Mouse (Mus musculus) lung, postnatal 10 days (tissue): ENCODE data around the gene Padi3.

ENCODE experiments used
- DNase-seq: peaks from one replicate; pipeline ENCODE4 v3.0.0; 2021

Padi3 gene

DNA sequence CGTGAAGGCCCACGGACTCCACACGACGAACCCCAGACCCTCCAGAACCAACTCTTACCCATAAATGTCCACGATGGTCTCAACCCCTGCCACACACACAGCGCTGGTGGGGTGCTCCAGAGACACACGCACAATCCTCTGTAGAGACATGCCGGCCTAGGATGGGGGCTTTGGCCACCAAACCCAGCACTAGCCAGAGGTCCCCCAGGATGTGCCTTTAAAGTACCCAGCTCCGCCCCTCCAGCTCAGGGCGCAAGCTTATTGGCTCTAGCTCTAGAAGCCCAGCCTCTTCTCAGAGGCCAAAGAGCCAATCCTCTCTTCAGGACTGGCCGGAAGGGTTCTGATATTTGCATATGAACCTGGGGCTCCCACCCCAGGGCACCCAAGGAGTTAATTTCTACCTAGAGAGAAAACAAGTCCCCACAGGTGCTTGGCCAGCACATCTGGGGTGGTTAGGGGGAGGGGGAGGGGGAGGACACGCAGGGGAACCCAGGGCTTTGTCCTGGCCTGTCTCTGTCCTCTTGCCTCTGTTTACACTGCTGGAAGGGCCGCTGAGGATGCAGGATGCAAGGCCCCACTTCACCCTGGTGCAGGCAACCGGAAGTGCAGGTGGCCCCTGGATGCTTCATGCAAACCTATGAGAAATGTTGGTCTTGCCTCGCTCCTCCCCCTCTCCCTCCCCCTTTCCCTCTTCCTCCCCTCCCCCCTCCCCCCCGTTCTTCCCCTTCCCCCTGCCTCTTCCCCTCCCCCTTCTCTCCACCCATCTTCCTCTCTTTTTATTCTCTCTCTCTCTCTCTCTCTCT is at the start of gene Padi3:
Gene Padi3, minus strand, starts transcription at position 191 of the 803 bp plus-strand sequence.
- no peak for DNase-seq

DNA sequence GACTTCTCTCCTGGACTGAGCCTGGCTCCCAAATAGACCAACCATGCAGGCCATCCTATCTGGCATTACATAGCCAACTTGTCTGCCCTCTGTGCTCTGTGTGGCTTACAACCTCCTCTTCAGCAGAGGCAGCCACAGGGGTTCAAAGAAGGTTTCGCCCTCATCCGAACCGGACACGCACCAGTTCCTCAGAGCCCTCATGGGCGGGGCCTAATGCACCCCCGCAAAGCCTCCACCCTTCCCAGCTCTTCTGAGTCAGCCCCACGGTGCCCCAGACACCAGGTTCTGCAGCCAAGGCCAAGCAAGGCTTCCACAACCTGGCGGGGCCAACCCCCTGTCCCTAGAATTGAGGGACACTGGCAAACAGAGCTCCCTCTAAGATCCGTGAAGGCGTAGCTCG is 48.8 kb upstream of the Padi3 start:
- DNase-seq = no peak

DNA sequence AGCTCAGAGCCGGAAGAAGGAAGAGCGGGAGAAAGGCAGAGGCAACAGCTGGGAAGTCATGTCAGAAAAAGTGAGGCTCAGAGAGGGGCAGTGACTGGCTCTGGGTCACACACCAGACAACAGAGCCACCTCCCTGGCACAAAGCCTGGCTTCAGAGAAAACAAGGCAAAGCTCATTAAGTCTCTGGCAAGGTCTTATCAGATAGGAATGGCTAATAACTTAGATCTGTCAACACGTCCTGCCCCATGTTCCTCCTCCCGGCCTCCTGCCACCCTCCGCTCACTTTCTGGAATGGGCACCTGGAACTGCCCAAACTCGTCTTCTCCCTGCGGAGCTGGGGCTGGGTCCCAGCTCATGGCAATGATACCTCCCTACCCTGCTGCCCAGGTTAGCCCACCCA is 47.4 kb upstream of the Padi3 start:
- DNase-seq = no peak

DNA sequence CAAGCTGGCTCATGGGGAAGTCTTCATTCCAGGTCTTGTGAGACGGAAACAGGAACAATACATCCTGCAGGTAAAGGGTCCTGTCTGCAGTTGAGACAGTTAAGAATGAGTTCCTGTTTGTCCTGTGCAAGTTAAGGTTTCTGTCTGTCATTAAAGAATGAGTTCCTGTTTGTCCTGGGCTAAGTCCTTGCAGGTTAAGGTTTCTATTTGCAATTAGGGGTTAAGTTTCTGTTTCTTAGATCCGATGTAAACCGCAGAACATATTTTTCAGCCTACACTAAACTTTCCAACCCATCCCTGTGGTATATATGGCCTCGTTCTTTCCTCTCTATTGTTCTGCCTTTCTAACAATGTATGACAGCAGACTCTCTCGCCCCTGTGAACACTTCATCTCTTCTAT is 46.6 kb upstream of the Padi3 start:
- DNase-seq = no peak

DNA sequence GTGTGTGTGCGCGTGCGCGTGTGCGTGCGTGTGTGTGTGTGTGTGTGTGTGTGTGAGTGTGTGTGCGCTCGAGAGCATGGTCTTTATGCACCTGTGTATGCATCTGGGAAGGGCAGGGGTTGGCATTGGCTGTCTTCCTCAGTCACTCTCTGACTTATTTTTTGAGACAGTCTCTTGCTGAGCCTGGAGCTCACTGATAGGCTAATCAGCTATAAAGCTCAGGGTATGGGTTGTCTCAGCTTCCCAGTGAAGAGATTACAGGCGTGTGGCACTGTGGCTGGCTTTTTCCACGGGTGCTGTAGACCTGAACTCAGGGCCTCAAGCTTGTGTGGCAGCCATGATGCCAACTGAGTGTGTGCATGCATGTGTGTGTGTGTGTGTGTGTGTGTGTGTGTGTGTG is 44.7 kb upstream of the Padi3 start:
- no peak for DNase-seq

DNA sequence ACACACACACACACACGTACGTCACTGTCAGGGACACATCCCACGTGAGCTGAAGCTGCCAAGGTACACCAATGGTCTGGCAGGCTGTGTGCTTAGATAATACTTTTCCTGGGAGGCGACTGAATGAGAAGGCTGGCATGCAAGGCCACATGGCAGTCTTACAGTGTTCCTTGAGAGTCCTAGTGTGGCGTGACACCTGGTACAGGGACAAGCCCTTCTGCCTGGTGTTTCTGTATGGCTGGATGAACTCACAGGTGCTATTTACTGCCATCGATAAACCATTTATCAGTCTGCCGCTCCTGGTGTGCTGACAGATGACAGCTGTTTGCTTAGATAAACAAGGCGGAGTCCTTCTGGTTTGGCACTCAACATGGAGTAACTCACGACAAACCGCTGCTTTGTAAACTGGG is 44.0 kb upstream of the Padi3 start:
- no peak for DNase-seq

DNA sequence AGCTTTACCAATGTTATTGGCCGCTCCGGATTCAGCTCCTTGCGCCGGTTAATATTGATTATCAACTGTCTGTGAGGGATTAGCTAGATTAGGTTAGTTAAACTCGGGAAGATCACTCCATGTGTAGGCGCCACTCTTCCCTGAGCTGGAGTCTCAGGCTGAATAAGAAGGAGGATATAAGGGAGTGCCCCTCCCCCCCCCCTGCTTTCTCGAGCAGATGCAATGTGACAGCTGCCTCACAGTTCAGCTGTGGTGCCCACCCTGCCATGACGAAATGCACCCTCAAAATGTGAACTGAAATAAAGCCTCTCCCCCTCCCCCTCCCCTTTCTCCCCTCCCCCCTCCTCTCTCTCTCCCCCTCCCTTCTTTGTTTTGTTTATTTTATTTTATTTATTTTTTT is 43.2 kb upstream of the Padi3 start:
- DNase-seq = no peak

DNA sequence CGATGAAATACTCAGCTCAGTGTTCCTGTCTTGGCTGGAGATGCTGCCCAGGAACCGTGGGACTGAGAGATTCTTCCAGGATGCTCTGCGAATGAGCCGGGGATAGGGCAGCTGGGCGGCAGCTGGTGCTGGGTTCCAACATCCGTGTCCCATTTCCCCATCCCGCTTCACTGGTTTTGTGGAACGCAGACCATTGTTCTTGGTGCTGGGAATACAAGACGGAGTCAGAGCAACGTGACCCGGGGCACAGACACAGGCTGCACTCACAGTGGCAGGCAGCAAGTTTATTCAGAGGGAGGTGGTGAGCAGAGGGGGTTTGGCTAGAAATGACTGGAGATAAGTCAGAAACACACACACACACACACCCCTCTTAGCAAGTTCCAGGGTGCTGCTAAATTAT is 38.9 kb upstream of the Padi3 start:
- DNase-seq = no peak

DNA sequence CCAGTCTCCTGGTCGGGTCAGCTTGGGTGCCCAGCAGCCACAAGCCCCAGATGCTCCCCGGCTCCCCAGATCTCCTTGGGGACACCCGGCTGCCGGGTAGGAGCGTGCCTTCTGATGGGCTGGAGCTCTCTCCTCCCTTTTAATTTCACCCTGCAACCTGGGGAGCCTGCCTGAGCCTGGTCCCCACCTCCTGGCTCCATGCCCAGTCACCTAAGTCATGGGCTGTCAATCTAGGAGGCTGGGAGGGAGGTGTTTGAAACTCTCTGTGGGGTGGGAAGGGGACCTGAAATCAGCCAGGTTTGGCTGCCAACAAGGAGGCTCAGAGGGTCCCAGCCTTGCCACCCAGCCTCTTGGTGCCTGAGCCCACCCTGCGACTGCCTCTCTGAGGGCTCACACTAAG is 35.2 kb upstream of the Padi3 start, which contains the start of gene Padi1:
Gene Padi1, minus strand, starts transcription at position 113 of the 400 bp plus-strand sequence.
- DNase-seq = no peak

DNA sequence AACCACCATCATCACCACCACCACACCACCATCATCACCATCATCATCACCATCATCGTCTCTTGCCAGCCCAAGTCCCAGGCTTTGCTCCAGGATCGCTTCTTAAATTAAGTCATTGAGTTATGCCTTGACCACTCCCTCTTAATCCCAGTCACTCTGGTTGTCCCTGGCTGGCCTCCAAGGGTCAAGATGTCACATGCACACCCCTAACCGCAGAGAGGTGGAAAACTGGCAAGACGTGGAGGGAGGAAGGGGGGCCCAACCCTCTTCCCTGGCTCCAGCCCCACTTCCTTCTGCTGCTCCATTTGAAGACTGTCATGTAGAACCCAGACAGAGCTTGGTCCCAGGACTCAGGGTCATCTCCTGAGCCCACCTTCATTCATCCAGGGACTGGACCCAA is 34.5 kb upstream of the Padi3 start:
- DNase-seq = peak; percentile 45

DNA sequence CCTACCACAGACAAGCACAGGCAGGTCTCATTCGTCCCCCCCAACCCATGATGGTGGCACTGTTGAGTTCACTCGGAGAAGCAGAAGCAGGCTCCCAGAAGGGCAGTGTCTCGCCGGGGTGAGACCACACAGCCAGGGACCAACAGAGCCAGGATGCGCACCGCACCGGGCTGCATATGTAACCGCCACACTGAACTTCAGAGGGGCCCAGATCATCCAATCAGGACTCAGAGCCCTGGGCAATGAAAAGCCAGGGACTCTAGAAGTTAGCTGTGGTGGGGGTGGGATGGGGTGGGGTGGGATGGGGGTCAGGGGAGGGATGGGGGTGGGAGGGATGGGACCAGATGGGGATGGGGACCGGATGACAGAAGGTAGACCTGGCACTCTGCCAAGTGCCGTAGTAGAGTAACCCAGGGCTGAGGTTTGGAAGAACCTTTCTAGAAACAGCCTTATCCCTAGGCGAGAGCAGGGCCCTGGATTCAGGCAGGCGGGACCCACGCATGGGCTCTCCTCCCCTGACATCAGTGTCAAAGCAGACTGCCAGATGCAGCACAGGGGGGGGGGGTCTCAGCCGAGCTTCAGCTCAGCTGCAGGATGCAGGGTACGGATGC is 33.3 kb upstream of the Padi3 start:
- no peak for DNase-seq

DNA sequence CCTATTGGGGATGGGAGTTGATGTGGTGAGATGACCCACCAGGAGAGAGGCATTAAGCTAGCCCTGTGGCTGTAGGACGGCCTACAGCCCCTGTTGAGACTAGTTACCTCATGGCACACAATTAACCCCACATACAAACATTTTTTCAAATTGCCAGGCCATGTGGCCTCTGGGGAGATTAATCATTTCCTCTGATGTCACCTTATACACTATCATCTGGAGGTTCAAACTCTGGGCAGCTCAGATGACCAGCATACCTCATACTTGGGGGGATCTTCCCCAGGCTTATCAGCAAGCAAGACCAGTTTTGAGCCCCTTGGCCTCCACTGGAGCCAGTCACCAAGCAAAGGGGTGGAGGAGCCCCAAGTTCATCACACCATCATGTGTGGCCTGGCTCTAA is 32.5 kb upstream of the Padi3 start:
- no peak for DNase-seq

DNA sequence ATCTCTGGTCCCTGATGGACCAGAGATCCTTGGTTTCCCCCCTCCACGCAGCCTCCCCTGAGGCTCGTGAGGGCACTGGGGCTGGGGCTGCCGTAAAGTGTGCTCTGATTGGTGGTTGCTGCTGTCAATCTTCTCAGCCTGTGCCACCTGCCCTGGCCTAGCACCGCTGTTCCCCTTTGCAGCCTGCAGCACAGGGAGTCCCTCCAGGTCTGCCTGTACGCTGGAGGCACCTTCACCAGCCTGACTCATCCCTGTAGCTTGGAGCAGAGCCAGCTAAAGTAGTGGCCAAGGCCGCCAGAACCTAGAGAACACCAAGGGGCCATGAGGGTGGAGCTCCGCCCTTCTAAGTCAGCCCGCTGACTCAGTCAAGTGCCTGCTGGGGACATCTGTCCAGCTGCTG is 27.4 kb upstream of the Padi3 start:
- peak; percentile 18 for DNase-seq

DNA sequence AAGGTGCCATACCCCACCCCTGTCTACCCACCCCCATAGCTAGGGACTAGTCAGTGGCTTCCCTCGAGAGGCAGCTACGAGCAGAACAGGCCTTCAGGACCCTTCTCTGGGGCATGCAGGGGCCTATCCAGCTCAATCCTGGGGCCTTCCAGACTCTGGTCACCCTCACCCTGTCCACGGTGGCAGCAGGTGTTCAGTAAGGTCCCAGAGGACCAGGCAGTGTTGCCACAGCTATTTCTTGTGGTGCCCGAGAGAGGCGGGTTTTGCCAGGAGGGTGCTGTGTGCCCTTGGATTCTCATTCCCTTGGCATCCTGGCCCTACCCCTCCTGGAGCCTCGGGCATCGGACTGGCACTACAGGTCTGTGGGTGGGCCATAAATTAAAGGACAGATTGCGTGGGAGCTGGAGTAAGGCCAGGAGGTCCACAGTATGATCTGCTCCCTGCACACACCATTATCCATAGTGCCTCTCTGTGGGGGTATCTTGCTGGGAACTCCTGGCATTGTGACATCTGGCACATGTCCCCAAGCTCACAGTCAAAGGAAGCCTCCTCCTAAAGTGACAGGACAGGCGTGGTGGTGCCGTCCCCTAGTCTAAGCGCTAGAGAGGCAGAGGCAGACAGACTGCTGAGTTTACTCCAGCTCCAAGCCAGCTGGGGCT is 25.9 kb upstream of the Padi3 start:
- DNase-seq = no peak

DNA sequence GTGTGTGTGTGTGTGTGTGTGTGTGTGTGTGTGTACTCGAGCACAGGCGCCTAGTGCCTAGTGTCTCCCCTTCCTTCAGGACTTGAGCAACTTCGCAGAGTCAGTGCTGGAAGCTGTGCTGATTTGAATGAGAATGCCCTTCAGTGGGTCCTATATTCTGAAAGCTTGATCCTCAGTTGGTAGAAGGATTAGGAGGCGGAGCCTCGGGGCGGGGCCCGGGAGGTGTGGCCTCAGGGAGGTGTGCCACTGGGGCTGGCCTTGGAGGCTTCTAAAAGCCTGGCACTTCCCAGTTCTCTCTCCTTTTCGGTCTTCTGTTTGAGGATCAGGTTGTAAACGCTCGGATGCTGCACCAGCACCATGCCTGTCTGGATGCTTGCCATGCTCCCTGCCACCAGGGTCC is 25.2 kb upstream of the Padi3 start:
- DNase-seq = peak; percentile 65

DNA sequence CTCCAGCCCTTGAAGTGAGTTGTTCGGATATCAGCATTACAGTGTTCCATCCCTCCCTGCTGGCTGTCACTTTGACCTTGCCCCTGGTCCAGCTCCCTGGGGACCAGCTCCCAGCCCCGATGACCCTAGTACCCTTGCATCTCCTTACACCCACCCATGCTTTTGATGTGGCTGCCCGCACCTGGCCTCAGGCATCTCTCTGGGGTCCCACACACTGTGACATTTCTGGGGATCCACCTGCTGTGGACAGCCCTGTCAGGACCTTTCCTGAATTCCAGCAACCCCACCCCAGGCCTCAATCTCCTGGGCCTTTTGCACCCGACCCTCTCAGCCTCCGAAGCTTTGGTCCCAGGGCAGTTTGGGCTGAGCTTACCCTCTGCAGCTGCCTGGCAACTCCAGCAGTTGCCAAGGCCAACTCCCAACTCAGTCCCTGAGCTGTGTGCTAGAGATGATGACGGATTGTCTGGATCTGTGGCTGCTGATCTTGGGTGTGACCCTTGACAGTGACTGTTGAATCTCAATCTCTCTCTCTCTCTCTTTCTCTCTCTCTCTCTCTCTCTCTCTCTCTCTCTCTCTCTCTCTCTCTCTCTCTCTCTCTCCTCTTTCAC is 24.0 kb upstream of the Padi3 start:
- DNase-seq = no peak

DNA sequence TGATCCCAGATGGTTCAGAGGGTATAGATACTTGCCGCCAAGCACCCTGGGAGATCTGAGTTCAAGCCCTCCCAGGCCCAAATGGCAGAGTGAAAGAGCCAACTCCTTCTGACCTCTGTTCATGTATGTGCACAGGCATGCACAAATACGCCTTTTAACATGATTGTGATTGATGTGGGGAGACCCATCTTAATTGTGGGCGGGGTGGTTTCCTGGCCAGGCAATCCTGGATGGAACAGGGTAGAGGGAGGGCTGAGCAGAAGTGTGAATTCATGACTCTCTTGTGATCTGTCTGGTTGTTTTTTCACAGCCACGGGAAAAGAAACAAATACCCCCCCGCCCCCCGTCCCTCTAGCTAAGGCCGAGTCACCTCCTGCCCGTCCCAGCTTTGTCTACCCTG is 22.4 kb upstream of the Padi3 start:
- DNase-seq = no peak

DNA sequence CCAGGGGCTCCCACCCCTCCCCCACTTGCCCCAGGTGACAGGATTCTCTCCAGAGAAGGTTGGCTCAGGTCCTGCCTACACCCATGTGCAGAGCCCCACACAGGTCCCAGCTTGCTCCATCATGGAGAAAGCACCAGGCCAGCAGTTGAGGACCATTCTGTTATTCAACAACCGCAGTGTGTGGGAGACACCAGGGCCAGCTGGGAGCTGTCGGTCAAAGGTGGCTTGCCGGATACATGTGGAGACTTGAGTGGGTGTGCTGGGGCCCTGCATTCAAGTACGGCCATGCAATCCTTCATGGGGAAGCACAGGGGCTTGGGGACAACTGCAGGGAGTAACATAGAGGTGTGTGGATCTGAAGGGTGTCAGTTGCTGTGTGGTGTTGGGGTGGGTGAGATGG is 21.4 kb upstream of the Padi3 start:
- DNase-seq = no peak

DNA sequence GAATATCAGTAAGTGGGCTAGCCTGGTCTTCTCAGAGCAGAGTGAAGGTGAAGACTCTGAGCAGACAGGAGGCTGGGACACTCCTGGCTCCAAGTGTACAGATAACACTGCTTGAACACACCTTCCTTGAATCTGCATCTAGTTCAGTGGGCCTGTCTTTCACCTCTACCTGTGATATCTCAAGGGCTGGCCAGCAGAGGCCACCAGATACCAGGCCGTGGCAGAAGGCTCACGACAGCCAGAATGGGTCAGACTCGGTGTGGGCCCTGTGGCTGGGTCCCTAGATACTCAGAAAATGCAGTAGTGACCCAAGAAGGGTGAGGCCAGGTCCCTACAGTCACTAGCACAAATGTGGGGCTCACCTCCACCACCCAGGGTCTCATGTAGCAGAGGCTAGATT is 16.8 kb upstream of the Padi3 start:
- no peak for DNase-seq

DNA sequence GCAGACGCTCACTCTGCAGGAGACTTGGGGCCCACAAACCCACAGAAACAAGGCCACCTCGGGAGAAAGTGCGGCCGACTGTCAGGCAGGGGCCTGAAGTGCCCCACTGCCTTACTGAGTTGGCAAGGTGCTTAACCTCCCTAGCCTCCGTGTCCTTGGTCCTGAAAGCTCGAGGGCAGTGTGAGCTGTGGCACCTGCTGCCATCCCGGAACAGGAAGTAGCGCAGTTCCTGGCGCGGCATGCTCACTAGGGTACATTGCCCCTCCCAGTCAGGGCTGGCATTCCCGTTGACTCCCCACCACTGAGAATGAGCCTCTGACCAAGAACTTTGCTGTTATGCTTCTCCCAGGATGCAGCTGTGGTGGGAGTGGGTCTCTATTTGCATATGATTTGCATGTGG is 15.5 kb upstream of the Padi3 start:
- no peak for DNase-seq

DNA sequence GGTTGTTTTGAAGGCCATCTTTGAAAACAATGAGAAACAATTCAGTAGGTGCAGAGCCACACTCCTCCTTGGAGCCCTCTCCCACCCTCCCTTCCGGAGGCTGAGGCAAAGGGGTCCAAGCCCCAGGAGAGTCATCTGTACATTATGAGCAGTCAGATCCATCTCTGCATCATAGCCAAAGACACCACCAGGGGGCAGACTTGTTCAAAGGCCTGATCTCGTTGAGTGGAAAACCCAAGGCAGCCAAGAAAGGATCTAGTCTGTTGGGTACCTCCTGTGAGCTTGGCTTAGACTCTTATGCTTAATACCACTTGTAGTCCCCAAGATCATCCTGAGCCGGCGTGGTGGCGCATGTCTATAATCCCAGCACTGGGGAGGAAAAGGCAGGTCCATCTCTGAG is 11.5 kb upstream of the Padi3 start:
- peak; percentile 43 for DNase-seq

DNA sequence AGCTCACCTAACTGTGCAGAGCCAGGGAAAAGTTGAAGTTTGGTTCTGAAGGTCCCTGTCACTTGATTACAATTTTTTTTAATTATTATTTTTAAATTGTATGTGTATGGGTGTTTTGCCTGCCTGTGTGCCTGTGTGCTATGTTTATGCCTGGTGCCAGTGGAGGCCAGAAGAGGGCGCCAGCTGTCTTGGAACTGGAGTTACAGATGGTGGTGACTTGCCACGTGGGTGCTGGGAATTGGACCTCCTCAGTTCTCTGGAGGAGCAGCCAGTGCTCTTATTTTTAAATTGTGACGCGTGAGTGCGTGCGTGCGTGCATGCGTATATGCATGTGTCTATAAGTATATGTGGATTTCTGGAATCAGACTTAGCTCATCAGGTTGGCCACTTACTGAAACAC is 7.0 kb upstream of the Padi3 start:
- DNase-seq = no peak

DNA sequence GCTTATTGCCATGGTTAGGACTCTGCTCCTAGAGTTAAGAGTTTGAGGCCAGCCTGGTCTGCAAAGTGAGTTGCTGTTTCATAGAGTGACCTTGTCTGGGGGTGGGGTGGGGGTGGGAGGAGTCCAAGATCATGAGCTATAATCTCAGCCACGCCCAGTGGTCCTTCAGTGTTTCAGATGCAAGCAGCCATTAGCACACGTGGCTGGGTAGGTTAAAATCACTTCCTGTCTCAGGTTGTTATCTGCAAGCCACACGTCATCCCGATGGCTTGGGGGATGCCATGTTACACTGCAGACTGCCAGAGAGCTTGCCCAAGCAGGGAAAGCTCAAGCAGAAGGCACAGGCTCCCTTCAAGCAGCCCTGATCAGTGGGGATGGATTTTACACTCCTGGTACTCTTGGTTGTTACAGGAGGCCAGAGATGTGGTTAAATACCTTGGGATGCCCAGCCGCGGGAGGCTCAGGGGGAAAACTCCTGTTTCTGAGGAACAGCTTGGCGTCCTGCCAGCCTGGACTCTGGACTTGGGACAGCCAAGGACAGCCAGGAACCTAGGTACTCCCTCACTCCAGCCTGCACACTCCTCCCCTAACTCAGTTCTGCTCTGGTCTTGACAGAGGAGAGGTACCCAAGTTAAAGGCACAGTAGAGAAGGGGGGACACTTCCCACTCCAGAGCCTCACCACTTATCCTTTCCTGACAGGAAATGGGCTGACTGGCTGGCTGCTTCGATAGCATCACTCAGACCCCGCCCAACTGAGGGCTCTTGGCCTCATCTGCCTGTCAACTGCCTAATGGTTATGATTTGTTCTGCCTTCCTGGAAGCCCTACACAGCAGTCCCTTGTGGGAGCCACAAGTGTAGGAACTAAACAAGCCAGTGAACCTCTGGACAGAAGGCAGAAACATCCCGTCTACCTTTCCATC is 5.8 kb upstream of the Padi3 start:
- peak; percentile 76 for DNase-seq
